Mouse (Mus musculus) embryonic facial prominence, embryonic 14.5 days (tissue): Measurements from ENCODE around the gene Pigr. TPM values are rescaled to one million over a fixed set of nuclear protein-coding genes. Genes with fewer than 3 reads are reported as not detected.

Experiments
- ATAC-seq: fragments of 200-750 bp; cut with Nextera tagmentation; 2 replicates; pipeline ENCODE4 v1.8.0; 2017; ENCODE audit warnings: low read depth, moderate number of reproducible peaks, moderate TSS enrichment
- DNase-seq: peaks from one replicate; pipeline ENCODE4 v3.0.0-alpha.2; 2015; ENCODE audit warnings: low spot score
- H3K27ac ChIP-seq: fragments of 300-500 bp; sonication (generic); replicated peaks from 2 replicates; pipeline ENCODE4 v1.5.1; 2014; ENCODE audit warnings: low read depth, mild to moderate bottlenecking, low read length, moderate library complexity
- H3K27me3 ChIP-seq: fragments of 300-500 bp; sonication (generic); replicated peaks from 2 replicates; pipeline ENCODE4 v1.6.1; 2014; ENCODE audit warnings: low read length; ENCODE audit not compliant: control insufficient read depth, insufficient read depth
- H3K36me3 ChIP-seq: fragments of 300-500 bp; sonication (generic); 2 replicates; pipeline ENCODE4 v1.6.1; 2014; ENCODE audit warnings: low read length, mixed read lengths; ENCODE audit not compliant: control insufficient read depth, insufficient read depth
- H3K4me1 ChIP-seq: fragments of 300-500 bp; sonication (generic); 2 replicates; pipeline ENCODE4 v1.6.1; 2014; ENCODE audit warnings: antibody characterized with exemption, low read length; ENCODE audit not compliant: control insufficient read depth, insufficient read depth
- H3K4me2 ChIP-seq: fragments of 300-500 bp; sonication (generic); 2 replicates; pipeline ENCODE4 v1.6.1; 2014; ENCODE audit warnings: low read depth, mild to moderate bottlenecking, low read length, moderate library complexity, mixed read lengths
- H3K4me3 ChIP-seq: fragments of 300-500 bp; sonication (generic); 2 replicates; pipeline ENCODE4 v1.5.1; 2014; ENCODE audit warnings: low read depth, mild to moderate bottlenecking, low read length
- H3K9ac ChIP-seq: fragments of 300-500 bp; sonication (generic); 2 replicates; pipeline ENCODE4 v1.6.1; 2014; ENCODE audit warnings: low read depth, mild to moderate bottlenecking, low read length, moderate library complexity, mixed read lengths
- H3K9me3 ChIP-seq: fragments of 300-500 bp; sonication (generic); 2 replicates; pipeline ENCODE4 v1.6.1; 2016; ENCODE audit warnings: low read length; ENCODE audit not compliant: control insufficient read depth
- WGBS: fragments of 180-500 bp; shearing (Covaris S2); extraction: QIAGEN DNeasy Blood & Tissue Kit; methylation state at CpG from one replicate; pipeline ENCODE4 v1.1.7; 2014; 5-methylcytosine and 5-hydroxymethylcytosine counted together
- polyA plus RNA-seq: library from polyadenylated mRNA; unstranded; fragments of >200 nt; fragmentation: Nextera tagmentation; extraction: Ambion mirVana; gene quantifications from 2 replicates; pipeline ENCODE4 v1.2.1, GENCODE M21; 2014

Pigr gene
- polyA plus RNA-seq, 1 experiment from 2014 or later, result not detected

GRCm38 (mm10) chr1:130798551-130798950 lies 27.9 kb upstream of the Pigr start:
- Histone ChIP-seq H3K27ac (no peak overlapping the region), H3K36me3 (no peaks in the 10 kb centered on the region), H3K9me3 (no peaks in the 10 kb centered on the region), H3K9ac (no peak overlapping the region), H3K4me1 (no peaks in the 10 kb centered on the region), H3K4me2 (no peak overlapping the region), H3K4me3 (no peak overlapping the region), H3K27me3 (no peaks in the 10 kb centered on the region)
- ATAC-seq, result no peak
- no peak for DNase-seq
- 71% methylated on average over 3 of the region's 3 CpGs for WGBS

DNA sequence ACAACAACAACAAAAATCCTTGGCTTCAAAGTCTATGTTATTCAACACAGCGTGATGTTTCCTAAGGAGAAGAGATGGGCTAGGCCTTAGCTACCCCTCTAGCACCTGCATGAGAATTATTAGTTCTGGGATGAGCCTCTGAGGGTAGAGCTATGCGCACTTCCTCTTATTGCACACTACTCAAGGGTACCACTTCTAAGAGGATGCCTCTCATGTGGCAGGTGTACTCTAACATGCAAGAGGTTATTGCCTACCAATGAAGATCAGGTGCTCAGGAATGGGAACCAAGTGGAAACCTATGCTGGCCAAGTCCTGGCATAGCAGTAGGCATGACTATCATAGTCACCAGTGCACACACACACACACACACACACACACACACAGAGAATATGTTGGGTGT lies 27.1 kb upstream of the Pigr start:
- ATAC-seq (no peak), DNase-seq (no peak)
- H3K9ac ChIP-seq, result no peak overlapping the region
- no peaks in the 10 kb centered on the region for H3K4me1 ChIP-seq
- no peak overlapping the region for H3K4me2 ChIP-seq
- no peaks in the 10 kb centered on the region for H3K27me3 ChIP-seq
- no peaks in the 10 kb centered on the region for H3K36me3 ChIP-seq
- H3K4me3 ChIP-seq, result no peak overlapping the region
- WGBS, result 93% methylated on average over 2 of the region's 2 CpGs
- H3K9me3 ChIP-seq, result no peaks in the 10 kb centered on the region
- H3K27ac ChIP-seq, result no peak overlapping the region

DNA sequence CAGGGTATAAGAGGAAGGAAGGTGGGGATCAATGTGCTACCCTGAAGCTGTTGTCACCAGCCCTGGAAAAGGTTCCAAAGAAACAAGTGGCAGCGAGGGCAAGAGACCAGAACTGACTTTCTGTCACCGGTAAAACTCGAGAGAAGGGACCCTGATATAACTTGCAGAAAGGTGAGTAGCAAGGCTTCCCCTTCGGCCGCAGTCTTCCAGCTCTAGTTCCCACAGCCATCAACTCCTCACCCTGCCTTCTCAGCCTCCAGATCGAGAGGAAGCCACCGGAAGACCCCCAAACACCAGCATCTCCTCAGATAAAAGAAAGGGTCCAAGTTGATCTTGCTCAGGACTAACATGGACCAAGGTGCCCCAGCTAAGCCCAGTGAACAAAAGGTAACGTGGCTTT lies 25.9 kb upstream of the Pigr start, which contains the start of gene Fcamr:
Fcamr (plus strand) TSS at position 301 of the 400 bp plus-strand sequence.
- 80% methylated on average over 8 of the region's 8 CpGs for WGBS
- Histone ChIP-seq H3K27me3 (no peaks in the 10 kb centered on the region), H3K4me3 (no peak within 1 kb of the TSS), H3K4me1 (no peaks in the 10 kb centered on the region), H3K9me3 (no peaks in the 10 kb centered on the region), H3K27ac (no peak within 1 kb of the TSS), H3K36me3 (no peaks in the 10 kb centered on the region), H3K9ac (no peak within 1 kb of the TSS), H3K4me2 (no peak within 1 kb of the TSS)
- no peak for DNase-seq
- no peak for ATAC-seq

DNA sequence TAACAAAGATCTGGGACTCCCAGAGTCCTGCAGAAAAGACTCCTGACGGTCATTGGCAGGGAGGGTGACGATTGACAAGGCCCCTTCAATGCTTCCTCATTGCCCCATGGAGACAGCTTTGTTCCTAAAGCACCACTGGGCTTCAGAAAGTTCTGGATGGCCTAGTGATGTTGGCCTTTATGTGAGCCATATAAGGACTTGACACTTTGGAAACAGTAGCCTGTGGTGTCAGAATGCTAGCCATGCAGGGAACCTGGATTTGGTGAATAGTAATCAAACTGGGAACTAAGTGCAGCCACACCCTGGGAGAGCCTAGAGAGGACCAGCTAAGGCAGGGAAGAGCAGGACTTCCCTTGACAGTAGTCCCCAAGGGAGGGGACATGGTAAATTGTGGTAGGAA lies 25.0 kb upstream of the Pigr start:
- H3K36me3 ChIP-seq, result no peaks in the 10 kb centered on the region
- H3K9me3 ChIP-seq, result no peaks in the 10 kb centered on the region
- no peaks in the 10 kb centered on the region for H3K4me1 ChIP-seq
- H3K4me2 ChIP-seq, result no peak overlapping the region
- H3K9ac ChIP-seq, result no peak overlapping the region
- H3K27me3 ChIP-seq, result no peaks in the 10 kb centered on the region
- H3K27ac ChIP-seq, result no peak overlapping the region
- H3K4me3 ChIP-seq, result no peak overlapping the region
- 74% methylated on average over 2 of the region's 2 CpGs for WGBS
- ATAC-seq (no peak), DNase-seq (no peak)

GRCm38 (mm10) chr1:130802976-130803375 lies 23.5 kb upstream of the Pigr start:
- no peaks in the 10 kb centered on the region for H3K4me1 ChIP-seq
- H3K27me3 ChIP-seq, result no peaks in the 10 kb centered on the region
- ATAC-seq (no peak), DNase-seq (no peak)
- H3K9me3 ChIP-seq, result no peaks in the 10 kb centered on the region
- no peak overlapping the region for H3K4me2 ChIP-seq
- no peak overlapping the region for H3K4me3 ChIP-seq
- H3K9ac ChIP-seq, result no peak overlapping the region
- 49% methylated on average over 6 of the region's 6 CpGs for WGBS
- no peaks in the 10 kb centered on the region for H3K36me3 ChIP-seq
- no peak overlapping the region for H3K27ac ChIP-seq

DNA sequence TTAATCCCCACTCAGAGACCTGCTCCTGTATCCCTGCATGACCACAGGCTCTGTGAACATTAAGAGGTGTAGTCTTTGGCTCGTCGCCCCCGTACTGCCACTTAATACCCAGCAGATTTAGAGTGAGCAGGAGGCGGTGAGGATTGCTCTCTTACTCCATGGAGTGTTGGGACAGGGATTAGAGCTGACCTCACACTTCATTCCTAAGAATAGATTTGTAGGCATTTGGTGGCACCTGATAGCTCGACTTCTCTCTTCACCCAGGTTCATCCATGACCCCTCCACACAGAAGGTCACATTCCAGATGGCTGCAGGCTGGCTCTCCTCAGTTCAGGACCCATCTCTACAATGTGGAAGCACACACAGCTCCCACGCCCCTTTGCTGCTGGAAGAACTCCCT lies 22.2 kb upstream of the Pigr start:
- Histone ChIP-seq H3K4me1 (no peaks in the 10 kb centered on the region), H3K4me2 (no peak overlapping the region), H3K27ac (no peak overlapping the region), H3K9ac (no peak overlapping the region), H3K9me3 (no peaks in the 10 kb centered on the region), H3K4me3 (no peak overlapping the region), H3K27me3 (no peaks in the 10 kb centered on the region), H3K36me3 (no peaks in the 10 kb centered on the region)
- no peak for DNase-seq
- ATAC-seq, result 0 out of 2 replicates have a peak, but pooled peaks have one; percentile 41
- 47% methylated on average over 6 of the region's 6 CpGs for WGBS

DNA sequence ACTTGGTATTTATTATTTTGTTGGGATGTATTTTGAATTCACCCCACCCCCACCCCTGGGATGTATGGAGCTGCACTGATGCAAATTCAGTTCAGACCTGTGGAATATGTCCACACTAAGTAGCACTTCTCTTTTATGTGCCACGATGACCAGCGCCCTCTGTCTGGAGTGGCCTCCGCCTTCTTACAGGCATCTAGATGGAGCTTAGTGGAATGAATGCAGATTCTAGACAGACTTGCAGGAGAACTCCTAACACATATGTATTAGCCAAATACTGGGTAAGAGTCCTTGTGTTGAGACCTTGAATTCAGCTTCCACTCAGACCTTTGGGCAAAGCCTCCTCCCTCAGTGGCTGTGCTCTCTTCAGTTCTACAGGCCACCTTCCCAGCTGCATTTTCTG lies 15.6 kb upstream of the Pigr start:
- Histone ChIP-seq H3K4me3 (no peak overlapping the region), H3K4me1 (no peaks in the 10 kb centered on the region), H3K27ac (no peak overlapping the region), H3K27me3 (no peaks in the 10 kb centered on the region), H3K36me3 (no peaks in the 10 kb centered on the region), H3K4me2 (no peak overlapping the region), H3K9me3 (no peaks in the 10 kb centered on the region), H3K9ac (no peak overlapping the region)
- no peak for ATAC-seq
- WGBS, result 83% methylated on average over 3 of the region's 3 CpGs
- DNase-seq, result no peak

DNA sequence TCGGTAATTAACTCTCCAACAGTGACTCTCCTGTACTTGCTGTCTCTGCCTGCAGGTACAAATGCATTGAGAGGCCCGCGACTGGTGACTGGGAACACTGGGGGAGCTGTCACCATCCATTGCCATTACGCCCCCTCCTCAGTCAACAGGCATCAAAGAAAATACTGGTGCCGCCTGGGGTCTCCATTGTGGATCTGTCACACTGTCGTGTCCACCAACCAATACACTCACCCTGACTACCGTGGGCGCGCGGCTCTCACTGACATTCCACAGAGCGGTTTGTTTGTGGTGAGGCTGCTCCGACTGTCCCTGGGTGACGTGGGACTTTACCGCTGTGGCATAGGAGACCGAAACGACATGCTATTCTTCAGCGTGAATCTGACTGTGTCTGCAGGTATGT lies 15.2 kb upstream of the Pigr start:
- Histone ChIP-seq H3K27ac (no peak overlapping the region), H3K9me3 (no peaks in the 10 kb centered on the region), H3K4me3 (no peak overlapping the region), H3K27me3 (no peaks in the 10 kb centered on the region), H3K4me1 (no peaks in the 10 kb centered on the region), H3K36me3 (no peaks in the 10 kb centered on the region), H3K9ac (no peak overlapping the region), H3K4me2 (no peak overlapping the region)
- no peak for DNase-seq
- ATAC-seq, result no peak
- 62% methylated on average over 17 of the region's 17 CpGs for WGBS

- H3K36me3 ChIP-seq, result no peaks in the 10 kb centered on the region
- no peak overlapping the region for H3K4me3 ChIP-seq
- no peak overlapping the region for H3K4me2 ChIP-seq
- DNase-seq, result no peak
- H3K27me3 ChIP-seq, result no peaks in the 10 kb centered on the region
- no peaks in the 10 kb centered on the region for H3K9me3 ChIP-seq
- WGBS, result 66% methylated on average over 1 of the region's 1 CpGs
- ATAC-seq, result no peak
- H3K9ac ChIP-seq, result no peak overlapping the region
- H3K27ac ChIP-seq, result no peak overlapping the region
- H3K4me1 ChIP-seq, result no peaks in the 10 kb centered on the region
These were observed 6.7 kb upstream of the Pigr start for GRCm38 (mm10) chr1:130819737-130820136.
